Mouse (Mus musculus): Measurements from ENCODE around the gene Trmt1.

Trmt1 gene

GRCm38 (mm10) chr8:84689091-84689915 lies 3.2 kb downstream of the Trmt1 start:
- peak; percentile 92 for DNase-seq (ENCODE audit: low read depth, low spot score)

DNA sequence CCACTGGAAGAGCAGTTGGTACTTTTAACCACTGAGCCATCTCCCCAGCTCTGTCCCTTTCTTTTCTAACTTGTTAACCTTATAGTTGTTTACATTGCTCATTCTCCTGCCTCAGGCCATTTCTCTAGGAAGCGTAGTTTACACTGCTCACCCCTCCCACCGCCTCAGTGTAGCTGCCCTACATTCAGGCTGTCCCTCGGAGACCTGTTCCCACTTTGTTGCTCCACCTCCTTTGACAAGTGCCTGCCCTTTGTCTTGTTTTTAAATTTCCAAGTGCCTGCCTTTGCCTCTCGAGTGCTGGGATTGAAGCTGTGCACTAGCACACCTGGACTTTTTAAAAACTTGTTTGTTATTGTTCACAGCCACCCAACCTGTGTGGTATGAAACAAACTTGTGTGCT lies 7.2 kb downstream of the Trmt1 start:
- DNase-seq (ENCODE audit: low read depth, low spot score), result no peak

- DNase-seq (ENCODE audit: low read depth, low spot score), result no peak
Observed at GRCm38 (mm10) chr8:84695140-84695539, 9.0 kb downstream of the Trmt1 start.

- DNase-seq (ENCODE audit: low read depth, low spot score), result no peak
Observed at GRCm38 (mm10) chr8:84697166-84698130, 11.3 kb downstream of the Trmt1 start.

- DNase-seq (ENCODE audit: low read depth, low spot score), result no peak
Observed at GRCm38 (mm10) chr8:84698288-84698687, 12.2 kb downstream of the Trmt1 start.

- no peak for DNase-seq (ENCODE audit: low read depth, low spot score)
Observed at GRCm38 (mm10) chr8:84698929-84699401, 12.9 kb downstream of the Trmt1 start.

DNA sequence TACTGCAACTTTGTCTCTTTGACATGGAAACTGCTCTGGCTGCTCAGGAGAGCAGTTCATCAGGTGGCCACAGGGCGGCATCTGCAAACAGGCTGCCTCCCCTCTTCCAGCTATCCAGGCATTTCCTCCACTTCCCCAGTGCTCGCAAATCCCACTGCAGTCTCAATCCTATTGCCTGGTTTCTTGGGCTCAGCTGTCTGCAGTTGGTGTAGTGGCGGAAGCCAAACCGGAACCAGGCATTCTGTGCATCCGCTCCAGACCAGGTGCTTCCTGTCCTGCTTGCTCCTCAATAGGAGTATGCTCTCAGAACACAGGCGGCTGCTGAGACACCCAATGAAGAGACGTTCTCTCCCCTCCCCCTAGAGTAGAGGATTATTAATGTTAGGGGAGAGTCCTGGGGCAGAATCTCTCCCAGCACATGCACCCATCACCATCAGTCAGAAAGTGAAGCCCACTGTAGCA lies 13.8 kb downstream of the Trmt1 start:
- DNase-seq (ENCODE audit: low read depth, low spot score), result peak; percentile 57

- DNase-seq (ENCODE audit: low read depth, low spot score), result no peak
Observed at GRCm38 (mm10) chr8:84700526-84700925, 14.4 kb downstream of the Trmt1 start.

GRCm38 (mm10) chr8:84700941-84701911 lies 15.1 kb downstream of the Trmt1 start, which contains the start of gene Lyl1:
Lyl1 (plus strand) TSS chr8:84701457.
- no peak for DNase-seq (ENCODE audit: low read depth, low spot score)

DNA sequence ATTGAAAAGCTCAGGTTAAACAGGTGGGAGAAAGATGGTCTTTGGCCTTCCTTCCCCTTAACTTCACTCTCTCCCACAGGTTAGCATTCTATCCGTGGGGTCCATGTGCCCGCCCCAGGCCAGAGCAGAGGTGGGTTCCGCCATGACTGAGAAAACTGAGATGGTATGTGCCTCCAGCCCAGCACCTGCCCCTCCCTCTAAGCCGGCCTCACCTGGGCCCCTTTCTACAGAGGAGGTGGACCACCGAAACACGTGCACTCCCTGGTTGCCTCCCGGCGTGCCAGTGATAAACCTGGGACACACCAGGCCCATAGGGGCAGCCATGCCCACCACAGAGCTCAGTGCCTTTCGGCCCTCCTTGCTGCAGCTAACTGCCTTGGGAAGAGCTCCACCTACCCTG lies 16.5 kb downstream of the Trmt1 start:
- no peak for DNase-seq (ENCODE audit: low read depth, low spot score)

DNA sequence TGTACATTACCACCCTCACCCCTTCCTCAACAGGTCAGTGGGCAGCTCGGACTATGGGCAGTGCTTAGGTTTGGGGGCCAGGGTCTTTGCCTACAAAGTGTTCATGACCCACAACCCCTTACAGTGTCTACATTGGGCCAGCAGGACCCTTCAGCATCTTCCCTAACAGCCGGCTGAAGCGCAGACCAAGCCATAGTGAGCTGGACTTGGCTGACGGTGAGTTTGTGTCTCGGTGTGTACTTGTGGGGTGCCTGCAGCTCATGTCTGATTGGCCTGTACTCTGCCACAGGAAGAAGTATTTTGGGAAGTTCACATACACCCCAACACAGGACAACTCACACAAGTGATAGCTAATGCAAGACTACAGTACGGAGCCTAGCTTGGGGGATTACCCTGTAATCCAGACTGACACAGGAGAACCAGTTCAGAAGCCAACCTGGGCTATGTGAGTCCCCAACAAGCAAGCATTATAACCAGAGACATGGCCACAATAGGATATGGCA lies 16.9 kb downstream of the Trmt1 start:
- DNase-seq (ENCODE audit: low read depth, low spot score), result no peak

- DNase-seq (ENCODE audit: low read depth, low spot score), result no peak
Observed at GRCm38 (mm10) chr8:84703466-84704249, 17.6 kb downstream of the Trmt1 start.

DNA sequence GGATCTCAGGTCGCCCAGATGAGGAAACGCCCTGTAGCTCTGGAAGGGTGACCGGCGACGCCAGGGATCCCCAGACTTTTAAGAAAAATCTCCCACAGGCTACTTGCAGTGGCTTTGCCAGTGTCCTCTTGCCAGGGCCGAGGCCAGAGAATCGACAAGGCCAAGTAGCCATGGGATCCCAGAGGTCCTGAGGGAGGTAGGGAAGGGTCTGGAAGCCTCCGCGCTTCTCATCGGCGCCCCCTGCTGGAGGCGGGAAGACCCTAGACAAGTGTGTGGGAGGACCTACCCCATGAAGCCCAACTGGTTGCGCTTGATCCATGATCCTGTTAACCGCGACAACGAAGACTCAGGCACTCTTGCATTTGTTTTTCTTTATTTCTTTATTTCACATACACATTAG lies 18.2 kb downstream of the Trmt1 start:
- no peak for DNase-seq (ENCODE audit: low read depth, low spot score)

GRCm38 (mm10) chr8:84704867-84705831 lies 19.0 kb downstream of the Trmt1 start:
- DNase-seq (ENCODE audit: low read depth, low spot score), result no peak

GRCm38 (mm10) chr8:84705960-84706359 lies 19.9 kb downstream of the Trmt1 start:
- DNase-seq (ENCODE audit: low read depth, low spot score), result no peak

- DNase-seq (ENCODE audit: low read depth, low spot score), result no peak
Observed at GRCm38 (mm10) chr8:84706610-84707266, 20.6 kb downstream of the Trmt1 start.

DNA sequence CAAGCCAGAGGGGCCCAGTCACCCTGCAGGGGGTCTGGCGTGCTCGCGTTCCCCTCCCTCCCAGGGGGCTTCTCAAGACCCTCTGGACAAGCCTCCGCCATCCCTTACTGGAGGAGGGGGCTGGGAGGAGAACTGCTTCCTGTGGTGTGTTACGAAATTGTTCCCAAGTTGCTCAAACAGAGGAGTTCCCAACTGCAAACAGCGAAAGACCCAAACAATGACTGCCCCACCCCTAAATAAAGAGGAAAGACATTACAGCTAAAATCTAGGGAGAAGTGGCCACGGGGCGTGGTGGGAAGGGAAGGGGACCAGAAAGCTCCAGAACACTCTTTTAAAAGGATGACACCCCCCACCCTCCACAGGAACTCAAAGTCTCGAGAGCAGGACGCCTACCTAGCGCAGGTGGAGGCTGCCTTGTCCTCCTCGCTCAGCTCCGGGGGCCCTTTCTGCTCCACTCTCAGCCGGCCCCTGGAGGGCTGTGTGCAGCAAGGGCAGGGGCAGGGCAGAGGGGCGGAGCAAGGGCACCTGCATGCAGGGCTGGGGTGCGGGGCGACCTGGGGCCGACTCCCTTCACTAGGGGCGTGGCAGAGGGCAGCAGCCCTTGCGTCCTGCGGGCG lies 21.3 kb downstream of the Trmt1 start:
- DNase-seq (ENCODE audit: low read depth, low spot score), result no peak

GRCm38 (mm10) chr8:84708071-84708541 lies 22.0 kb downstream of the Trmt1 start:
- no peak for DNase-seq (ENCODE audit: low read depth, low spot score)

Measured in telencephalon, adult 2 months (tissue).